Mouse (Mus musculus) forebrain, postnatal 0 days (tissue): ENCODE results near the gene Fcgrt. TPM values are rescaled to one million over a fixed set of nuclear protein-coding genes. Genes with fewer than 3 reads are reported as not detected.

ENCODE experiments used
- ATAC-seq: fragments of 200-750 bp; cut with Nextera tagmentation; 2 replicates; pipeline ENCODE4 v1.8.0; 2017; ENCODE audit warnings: mild to moderate bottlenecking, moderate library complexity
- DNase-seq: peaks from one replicate; pipeline ENCODE4 v3.0.0-alpha.2; 2015
- H3K27ac ChIP-seq: fragments of 300-500 bp; sonication (generic); 2 replicates; pipeline ENCODE4 v1.5.1; 2014; ENCODE audit warnings: low read depth, mild to moderate bottlenecking, antibody characterized with exemption, low read length, moderate library complexity, mixed read lengths
- H3K27me3 ChIP-seq: fragments of 300-500 bp; sonication (generic); 2 replicates; pipeline ENCODE4 v1.6.1; 2014; ENCODE audit warnings: mild to moderate bottlenecking, low read length, mixed read lengths; ENCODE audit not compliant: insufficient read depth
- H3K36me3 ChIP-seq: fragments of 300-500 bp; sonication (generic); 2 replicates; pipeline ENCODE4 v1.6.1; 2014; ENCODE audit warnings: mild to moderate bottlenecking, moderate library complexity; ENCODE audit not compliant: insufficient read depth
- H3K4me1 ChIP-seq: fragments of 300-500 bp; sonication (generic); 2 replicates; pipeline ENCODE4 v1.6.1; 2014; ENCODE audit warnings: antibody characterized with exemption; ENCODE audit not compliant: insufficient read depth
- H3K4me2 ChIP-seq: fragments of 300-500 bp; sonication (generic); 2 replicates; pipeline ENCODE4 v1.6.1; 2014; ENCODE audit warnings: low read depth, mild to moderate bottlenecking, moderate library complexity
- H3K4me3 ChIP-seq: fragments of 300-500 bp; sonication (generic); 2 replicates; pipeline ENCODE4 v1.5.1; 2014; ENCODE audit warnings: low read depth, low read length, mixed read lengths
- H3K9ac ChIP-seq: fragments of 300-500 bp; sonication (generic); 2 replicates; pipeline ENCODE4 v1.6.1; 2014; ENCODE audit warnings: mild to moderate bottlenecking
- H3K9me3 ChIP-seq: fragments of 300-500 bp; sonication (generic); 2 replicates; pipeline ENCODE4 v1.6.1; 2016; ENCODE audit warnings: low read length
- CTCF ChIP-seq: sonication (generic); IDR thresholded peaks from 2 replicates; pipeline ENCODE4 v1.5.1; 2016; ENCODE audit warnings: antibody characterized with exemption, control low read depth, low read depth
- WGBS: fragments of 180-500 bp; shearing (Covaris S2); extraction: QIAGEN DNeasy Blood & Tissue Kit; methylation state at CpG from one replicate; pipeline ENCODE4 v1.1.7; 2014; 5-methylcytosine and 5-hydroxymethylcytosine counted together
- polyA plus RNA-seq: library from polyadenylated mRNA; unstranded; fragments of >200 nt; fragmentation: Nextera tagmentation; extraction: Ambion mirVana; gene quantifications from 2 replicates; pipeline ENCODE4 v1.2.1, GENCODE M21; 2015
- total RNA-seq: library from RNA; depleted of rRNA; stranded (reverse); fragments of >200 nt; gene quantifications from 2 replicates; pipeline ENCODE4 v1.2.3, GENCODE M21; 2014

Gene Fcgrt
- total and polyA plus RNA-seq, 2 experiments from 2014 or later = 29.4 to 35.1 TPM

GRCm38 (mm10) chr7:45137171-45138006 is 33.7 kb upstream of the Fcgrt start:
- WGBS = 85% methylated on average over 12 of the region's 12 CpGs
- no peaks in the 10 kb centered on the region for H3K36me3 ChIP-seq
- no peak overlapping the region for H3K4me2 ChIP-seq
- ATAC-seq (no peak), DNase-seq (no peak)
- H3K27ac ChIP-seq = no peak overlapping the region
- H3K4me3 ChIP-seq = no peak overlapping the region
- H3K9ac ChIP-seq = no peak overlapping the region
- no peaks in the 10 kb centered on the region for H3K9me3 ChIP-seq
- TF ChIP-seq CTCF = no peak
- H3K27me3 ChIP-seq = 0 out of 2 replicates have a peak, but pooled peaks cover 3% of the 10 kb centered on the region
- no peaks in the 10 kb centered on the region for H3K4me1 ChIP-seq

GRCm38 (mm10) chr7:45135993-45136567 is 32.4 kb upstream of the Fcgrt start, which contains the start of the genes Gm45713 and Flt3l:
Gm45713 (minus strand) TSS chr7:45136231.
Flt3l (minus strand) TSS chr7:45136432.
- WGBS = 1% methylated on average over 28 of the region's 29 CpGs
- TF ChIP-seq CTCF = peak; percentile 90
- H3K4me1 ChIP-seq = no peaks in the 10 kb centered on the region
- no peak within 1 kb of the TSS for H3K27ac ChIP-seq
- DNase-seq (peak; percentile 87), ATAC-seq (peak; percentile 90)
- H3K9me3 ChIP-seq = no peaks in the 10 kb centered on the region
- no peaks in the 10 kb centered on the region for H3K36me3 ChIP-seq
- H3K27me3 ChIP-seq = 0 out of 2 replicates have a peak, but pooled peaks cover 3% of the 10 kb centered on the region
- H3K4me3 ChIP-seq = peak within 1 kb of the TSS; percentile 31
- H3K9ac ChIP-seq = peak within 1 kb of the TSS; percentile 43
- peak within 1 kb of the TSS; percentile 54 for H3K4me2 ChIP-seq

DNA sequence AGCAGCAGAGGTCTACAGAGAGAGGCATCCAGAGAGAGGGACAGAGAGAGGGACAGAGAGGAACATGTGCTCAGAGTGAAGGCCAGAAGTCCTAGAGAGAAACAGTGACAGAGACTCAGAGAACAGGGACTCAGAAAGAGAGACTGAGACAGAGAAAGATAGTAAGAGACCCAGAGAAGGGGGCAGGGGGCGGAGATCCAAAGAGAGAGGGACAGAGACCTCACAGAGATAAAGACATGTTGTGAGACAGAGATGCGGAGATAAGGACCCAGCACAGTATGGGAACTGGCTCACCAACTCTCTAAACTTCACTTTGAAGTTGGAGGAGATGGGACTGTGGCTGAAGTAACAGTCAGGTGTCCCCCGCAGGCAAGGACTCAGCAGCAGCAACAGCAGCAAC is 31.7 kb upstream of the Fcgrt start:
- WGBS = 80% methylated on average over 3 of the region's 3 CpGs
- no peak overlapping the region for H3K9ac ChIP-seq
- no peak for TF ChIP-seq CTCF
- no peaks in the 10 kb centered on the region for H3K9me3 ChIP-seq
- 0 out of 2 replicates have a peak, but pooled peaks cover 3% of the 10 kb centered on the region for H3K27me3 ChIP-seq
- DNase-seq = no peak
- H3K27ac ChIP-seq = no peak overlapping the region
- no peaks in the 10 kb centered on the region for H3K4me1 ChIP-seq
- ATAC-seq = no peak
- no peak overlapping the region for H3K4me3 ChIP-seq
- H3K4me2 ChIP-seq = 0 out of 2 replicates have a peak overlapping the region, but pooled peaks have one; percentile 54
- H3K36me3 ChIP-seq = no peaks in the 10 kb centered on the region

- H3K9ac ChIP-seq = no peak overlapping the region
- no peak for TF ChIP-seq CTCF
- no peak overlapping the region for H3K27ac ChIP-seq
- H3K4me3 ChIP-seq = no peak overlapping the region
- H3K9me3 ChIP-seq = no peaks in the 10 kb centered on the region
- no peak overlapping the region for H3K4me2 ChIP-seq
- WGBS = 11% methylated on average over 12 of the region's 12 CpGs
- H3K27me3 ChIP-seq = 0 out of 2 replicates have a peak, but pooled peaks cover 3% of the 10 kb centered on the region
- DNase-seq = no peak
- no peak for ATAC-seq
- 0 out of 2 replicates have a peak, but pooled peaks cover 3% of the 10 kb centered on the region for H3K4me1 ChIP-seq
- no peaks in the 10 kb centered on the region for H3K36me3 ChIP-seq
Observed at GRCm38 (mm10) chr7:45134544-45135026, 30.9 kb upstream of the Fcgrt start.

DNA sequence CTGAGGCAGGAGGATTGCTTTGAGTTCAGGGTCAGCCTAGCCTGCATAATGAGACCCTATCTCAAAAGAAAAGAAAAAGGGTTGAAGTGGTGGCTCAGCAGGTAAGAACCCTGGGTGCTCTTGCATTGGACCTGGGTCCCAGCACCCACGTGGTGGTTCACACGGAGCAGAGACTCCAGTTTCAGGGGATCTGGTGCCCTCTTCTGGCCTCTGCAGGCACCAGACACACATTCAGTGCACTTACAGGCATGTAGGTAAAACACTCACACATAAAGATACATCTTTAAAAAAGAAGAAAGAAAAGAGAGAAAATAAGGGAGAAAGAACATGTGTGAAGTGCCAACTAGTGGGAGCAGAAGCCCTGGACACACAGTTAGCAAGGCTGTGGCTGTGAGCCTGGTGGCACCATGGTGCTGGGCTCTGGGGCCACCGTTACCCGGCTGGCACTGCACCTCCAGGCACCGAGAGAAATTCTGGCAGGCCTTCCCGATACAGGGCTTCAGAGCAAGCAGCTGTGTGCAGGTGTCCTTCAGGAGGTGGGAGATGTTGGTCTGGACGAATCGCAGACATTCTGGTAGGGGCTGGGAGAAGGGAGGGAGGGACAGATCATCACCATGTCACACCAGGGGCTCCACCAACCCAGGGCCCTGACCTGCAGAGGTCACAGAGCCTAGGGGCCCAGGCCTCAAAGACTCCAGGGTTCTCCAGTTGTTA is 30.0 kb upstream of the Fcgrt start:
- DNase-seq (no peak), ATAC-seq (no peak)
- Histone ChIP-seq H3K27me3 (0 out of 2 replicates have a peak, but pooled peaks cover 3% of the 10 kb centered on the region), H3K4me3 (no peak overlapping the region), H3K36me3 (no peaks in the 10 kb centered on the region), H3K4me1 (0 out of 2 replicates have a peak, but pooled peaks cover 3% of the 10 kb centered on the region), H3K9ac (no peak overlapping the region), H3K27ac (no peak overlapping the region), H3K9me3 (no peaks in the 10 kb centered on the region), H3K4me2 (no peak overlapping the region)
- no peak for TF ChIP-seq CTCF
- WGBS = 79% methylated on average over 8 of the region's 8 CpGs

GRCm38 (mm10) chr7:45131850-45132249 is 28.2 kb upstream of the Fcgrt start:
- H3K9me3 ChIP-seq = no peaks in the 10 kb centered on the region
- 74% methylated on average over 11 of the region's 11 CpGs for WGBS
- TF ChIP-seq CTCF = no peak
- DNase-seq (no peak), ATAC-seq (no peak)
- H3K36me3 ChIP-seq = peaks cover 4% of the 10 kb centered on the region
- no peak overlapping the region for H3K27ac ChIP-seq
- peaks cover 3% of the 10 kb centered on the region; the same call in 1 of the 2 replicates for H3K4me1 ChIP-seq
- no peak overlapping the region for H3K9ac ChIP-seq
- H3K4me2 ChIP-seq = no peak overlapping the region
- no peaks in the 10 kb centered on the region for H3K27me3 ChIP-seq
- no peak overlapping the region for H3K4me3 ChIP-seq
